Mouse (Mus musculus) limb, embryonic 11.5 days (tissue): Measurements from ENCODE around the gene Vmn1r178. TPM values are rescaled to one million over a fixed set of nuclear protein-coding genes. Genes with fewer than 3 reads are reported as not detected.
"Not testable (repeated sequence)": the region's sequence is repeated elsewhere in the genome, so short reads cannot be mapped to it uniquely, and the experiment has no call there.

ENCODE experiments used
- ATAC-seq: fragments of 200-750 bp; cut with Nextera tagmentation; 2 replicates; pipeline ENCODE4 v1.8.0; 2017; ENCODE audit warnings: low read depth; ENCODE audit not compliant: insufficient number of reproducible peaks, low FRiP score, low TSS enrichment
- DNase-seq: peaks from one replicate; pipeline ENCODE4 v3.0.0-alpha.2; 2015; ENCODE audit warnings: low spot score
- H3K27ac ChIP-seq: fragments of 300-500 bp; sonication (generic); replicated peaks from 2 replicates; pipeline ENCODE4 v1.5.1; 2014; ENCODE audit warnings: low read depth, mild to moderate bottlenecking, low read length
- H3K27me3 ChIP-seq: fragments of 300-500 bp; sonication (generic); 2 replicates; pipeline ENCODE4 v1.6.1; 2014; ENCODE audit warnings: mild to moderate bottlenecking, low read length, mixed read lengths; ENCODE audit not compliant: control insufficient read depth, insufficient read depth
- H3K36me3 ChIP-seq: fragments of 300-500 bp; sonication (generic); 2 replicates; pipeline ENCODE4 v1.6.1; 2014; ENCODE audit warnings: mild to moderate bottlenecking, low read length, moderate library complexity, mixed read lengths; ENCODE audit not compliant: control insufficient read depth, insufficient read depth
- H3K4me1 ChIP-seq: fragments of 300-500 bp; sonication (generic); 2 replicates; pipeline ENCODE4 v1.6.1; 2014; ENCODE audit warnings: low read length, mixed read lengths; ENCODE audit not compliant: control insufficient read depth, insufficient read depth
- H3K4me2 ChIP-seq: fragments of 300-500 bp; sonication (generic); 2 replicates; pipeline ENCODE4 v1.6.1; 2014; ENCODE audit warnings: low read depth, mild to moderate bottlenecking, moderate library complexity; ENCODE audit not compliant: severe bottlenecking
- H3K4me3 ChIP-seq: fragments of 300-500 bp; sonication (generic); 2 replicates; pipeline ENCODE4 v1.5.1; 2014; ENCODE audit warnings: low read depth, low read length
- H3K9ac ChIP-seq: fragments of 300-500 bp; sonication (generic); 2 replicates; pipeline ENCODE4 v1.6.1; 2014; ENCODE audit warnings: mild to moderate bottlenecking, low read length
- H3K9me3 ChIP-seq: fragments of 300-500 bp; sonication (generic); 2 replicates; pipeline ENCODE4 v1.6.1; 2016; ENCODE audit warnings: low read length; ENCODE audit not compliant: control insufficient read depth
- WGBS: fragments of 180-500 bp; shearing (Covaris S2); extraction: QIAGEN DNeasy Blood & Tissue Kit; methylation state at CpG from one replicate; pipeline ENCODE4 v1.1.7; 2014; 5-methylcytosine and 5-hydroxymethylcytosine counted together
- polyA plus RNA-seq: library from polyadenylated mRNA; unstranded; fragments of >200 nt; fragmentation: Nextera tagmentation; extraction: Ambion mirVana; gene quantifications from 2 replicates; pipeline ENCODE4 v1.2.1, GENCODE M21; 2014

Vmn1r178 gene
- not detected in 2 replicates for polyA plus RNA-seq

GRCm38 (mm10) chr7:23891709-23892108 lies at the start of gene Vmn1r178:
Gene Vmn1r178, plus strand, starts transcription at chr7:23892009.
- ATAC-seq, result no peak
- Histone ChIP-seq H3K27ac (no peak within 1 kb of the TSS), H3K4me3 (no peak within 1 kb of the TSS), H3K9ac (no peak within 1 kb of the TSS), H3K4me2 (no peak within 1 kb of the TSS), H3K36me3 (no peaks in the 10 kb centered on the region), H3K9me3 (peaks cover 3% of the 10 kb centered on the region; the same call in 1 of the 2 replicates), H3K27me3 (no peaks in the 10 kb centered on the region), H3K4me1 (no peaks in the 10 kb centered on the region)
- DNase-seq, result no peak
- WGBS, result 83% methylated on average over 1 of the region's 1 CpGs

GRCm38 (mm10) chr7:23866349-23866748 lies 25.5 kb upstream of the Vmn1r178 start, which contains the start of gene Vmn1r177:
Gene Vmn1r177, minus strand, starts transcription at chr7:23866449.
- H3K4me1 ChIP-seq, H3K4me3 ChIP-seq, H3K9ac ChIP-seq, H3K9me3 ChIP-seq, H3K4me2 ChIP-seq, ATAC-seq, H3K36me3 ChIP-seq, H3K27me3 ChIP-seq, DNase-seq, H3K27ac ChIP-seq: not testable (repeated sequence)
- WGBS, result 24% methylated on average over 1 of the region's 1 CpGs

- H3K4me1 ChIP-seq, H3K36me3 ChIP-seq, H3K27me3 ChIP-seq, H3K4me3 ChIP-seq, ATAC-seq, H3K9me3 ChIP-seq, H3K9ac ChIP-seq, DNase-seq, H3K27ac ChIP-seq, H3K4me2 ChIP-seq: not testable (repeated sequence)
- 63% methylated on average over 3 of the region's 4 CpGs for WGBS
Measured at GRCm38 (mm10) chr7:23876918-23877317, 14.9 kb upstream of the Vmn1r178 start.

GRCm38 (mm10) chr7:23926678-23927077 lies 34.9 kb downstream of the Vmn1r178 start, which contains the start of gene Vmn1r179:
Gene Vmn1r179, plus strand, starts transcription at chr7:23926978.
- Histone ChIP-seq H3K9me3 (peaks cover 9% of the 10 kb centered on the region; the same call in 1 of the 2 replicates), H3K9ac (no peak within 1 kb of the TSS), H3K27me3 (no peaks in the 10 kb centered on the region), H3K4me3 (no peak within 1 kb of the TSS), H3K27ac (no peak within 1 kb of the TSS), H3K36me3 (no peaks in the 10 kb centered on the region), H3K4me2 (no peak within 1 kb of the TSS), H3K4me1 (no peaks in the 10 kb centered on the region)
- ATAC-seq, result no peak
- no peak for DNase-seq
- WGBS, result 67% methylated on average over 2 of the region's 2 CpGs

Other genes starting within 250 kb of the Vmn1r178 start
- not detected in 2 replicates for gene Vmn1r172, start 233.7 kb upstream of the Vmn1r178 start, polyA plus RNA-seq
- not detected in 2 replicates for gene Vmn1r173, start 191.3 kb upstream of the Vmn1r178 start, polyA plus RNA-seq
- not detected in 2 replicates for gene Vmn1r174, start 139.7 kb upstream of the Vmn1r178 start, polyA plus RNA-seq
- gene Vmn1r175, start 81.4 kb upstream of the Vmn1r178 start, polyA plus RNA-seq, result not detected in 2 replicates
- gene Vmn1r176, start 54.6 kb upstream of the Vmn1r178 start, polyA plus RNA-seq, result not detected in 2 replicates
- gene Vmn1r177, start 25.6 kb upstream of the Vmn1r178 start, polyA plus RNA-seq, result not detected in 2 replicates
- gene Vmn1r179, start 35.0 kb downstream of the Vmn1r178 start, polyA plus RNA-seq, result not detected in 2 replicates
- not detected in 2 replicates for gene Vmn1r180, start 58.6 kb downstream of the Vmn1r178 start, polyA plus RNA-seq
- gene Vmn1r181, start 82.6 kb downstream of the Vmn1r178 start, polyA plus RNA-seq, result not detected in 2 replicates
- gene V1rd19, start 109.7 kb downstream of the Vmn1r178 start, polyA plus RNA-seq, result not detected in 2 replicates
- not detected in 2 replicates for gene Vmn1r183, start 161.2 kb downstream of the Vmn1r178 start, polyA plus RNA-seq
- 30.7 and 30.9 TPM in 2 replicates for gene Zfp180, start 189.9 kb downstream of the Vmn1r178 start, polyA plus RNA-seq
- gene Zfp112, start 220.3 kb downstream of the Vmn1r178 start, polyA plus RNA-seq, result 3.3 and 5.4 TPM in 2 replicates
- 18.4 and 18.5 TPM in 2 replicates for gene Zfp235, start 242.2 kb downstream of the Vmn1r178 start, polyA plus RNA-seq